In the genomic region with DNA sequence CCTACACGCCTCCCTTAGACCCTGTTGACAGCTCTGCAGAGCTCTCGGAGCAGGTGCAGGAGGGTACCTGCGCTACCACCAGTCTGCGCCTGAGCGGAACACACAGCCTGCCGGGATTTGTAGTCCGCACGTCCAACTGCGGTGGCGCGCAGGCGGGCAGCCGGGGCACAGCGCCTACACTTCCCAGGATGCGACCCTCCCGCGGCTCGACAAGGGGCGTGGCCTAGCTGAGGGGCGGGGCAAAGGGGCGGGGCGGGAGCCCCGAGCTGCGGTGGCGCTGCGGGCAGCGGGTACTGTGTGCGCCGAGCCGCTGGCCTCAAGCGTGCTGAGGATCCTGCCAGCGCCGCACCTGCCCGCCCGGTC, we compare ENCODE assay signal across 8 mouse cellular contexts. TPM values are rescaled to one million over a fixed set of nuclear protein-coding genes. Genes with fewer than 3 reads are reported as not detected.
DNase-seq lines count a peak whose midpoint lies in the region; ATAC-seq and TF ChIP-seq lines count a peak whose summit lies in the region.

Gene Ablim2, plus strand, starts transcription at position 242 of the 363 bp plus-strand sequence.

- peak within 1 kb of the TSS; percentile 48 for H3K9ac ChIP-seq in forebrain, embryonic 11.5 days (ENCODE audit: low read length)
- H3K9ac ChIP-seq in heart, embryonic 15.5 days: peak within 1 kb of the TSS; percentile 64
- H3K9ac ChIP-seq in liver, embryonic 12.5 days: peak within 1 kb of the TSS; percentile 44; the same call in 1 of the 2 replicates

- H3K4me3 ChIP-seq in C2C12 (ENCODE audit: insufficient read depth, poor library complexity, severe bottlenecking): no peak within 1 kb of the TSS
- peak within 1 kb of the TSS; percentile 74 for H3K4me3 ChIP-seq in brown adipose tissue, adult 24 weeks (ENCODE audit: insufficient read depth, low read depth, low read length)
- H3K4me3 ChIP-seq in forebrain, embryonic 11.5 days (ENCODE audit: low read depth, low read length): peak within 1 kb of the TSS; percentile 48
- H3K4me3 ChIP-seq in heart, embryonic 15.5 days: peak within 1 kb of the TSS; percentile 71
- H3K4me3 ChIP-seq in liver, embryonic 12.5 days: peak within 1 kb of the TSS; percentile 56

- H3K79me2 ChIP-seq in C2C12 (ENCODE audit: control insufficient read depth, insufficient read depth): no peaks in the 10 kb centered on the region

- peak; percentile 95 for ATAC-seq in forebrain, embryonic 11.5 days (replicated peaks; ENCODE audit: low FRiP score)
- peak; percentile 89 for ATAC-seq in heart, embryonic 15.5 days (replicated peaks; ENCODE audit: insufficient number of reproducible peaks, insufficient read depth, low FRiP score, low read depth)
- ATAC-seq in liver, embryonic 12.5 days: peak; percentile 88

- no peak within 1 kb of the TSS for H3K27ac ChIP-seq in brown adipose tissue, adult 24 weeks (replicated peaks; ENCODE audit: low read depth, low read length)
- no peak within 1 kb of the TSS for H3K27ac ChIP-seq in forebrain, embryonic 11.5 days (ENCODE audit: low read depth, low read length)
- H3K27ac ChIP-seq in heart, embryonic 15.5 days: no peak within 1 kb of the TSS
- no peak within 1 kb of the TSS for H3K27ac ChIP-seq in liver, embryonic 12.5 days

- H3K27me3 ChIP-seq in C2C12 (ENCODE audit: control insufficient read depth, insufficient read depth, insufficient read length): peaks cover 39% of the 10 kb centered on the region
- H3K27me3 ChIP-seq in forebrain, embryonic 11.5 days (ENCODE audit: control insufficient read depth, insufficient read depth, low read length): peaks cover 24% of the 10 kb centered on the region
- peaks cover 42% of the 10 kb centered on the region for H3K27me3 ChIP-seq in heart, embryonic 15.5 days
- H3K27me3 ChIP-seq in liver, embryonic 12.5 days (replicated peaks): peaks cover 57% of the 10 kb centered on the region
- H3K27me3 ChIP-seq in splenic B cell, adult 2 months (ENCODE audit: control insufficient read depth, insufficient read depth, low read length, poor library complexity, severe bottlenecking): no peaks in the 10 kb centered on the region

- H3K36me3 ChIP-seq in C2C12 (ENCODE audit: control insufficient read depth, insufficient read depth): no peaks in the 10 kb centered on the region
- H3K36me3 ChIP-seq in forebrain, embryonic 11.5 days (ENCODE audit: control insufficient read depth, insufficient read depth, low read length): no peaks in the 10 kb centered on the region
- no peaks in the 10 kb centered on the region for H3K36me3 ChIP-seq in heart, embryonic 15.5 days
- no peaks in the 10 kb centered on the region for H3K36me3 ChIP-seq in liver, embryonic 12.5 days
- H3K36me3 ChIP-seq in splenic B cell, adult 2 months (ENCODE audit: control insufficient read depth, insufficient read depth, low read length, poor library complexity, severe bottlenecking): no peaks in the 10 kb centered on the region

- peak within 1 kb of the TSS; percentile 8 for H3ac ChIP-seq in C2C12 (ENCODE audit: control insufficient read depth, insufficient read length, low read depth)

- H3K4me1 ChIP-seq in brown adipose tissue, adult 24 weeks (ENCODE audit: control insufficient read depth, insufficient read depth, insufficient read length, low read length): no peaks in the 10 kb centered on the region
- peaks cover 6% of the 10 kb centered on the region for H3K4me1 ChIP-seq in forebrain, embryonic 11.5 days (replicated peaks; ENCODE audit: control insufficient read depth, insufficient read depth, low read length)
- peaks cover 14% of the 10 kb centered on the region for H3K4me1 ChIP-seq in heart, embryonic 15.5 days (replicated peaks)
- H3K4me1 ChIP-seq in liver, embryonic 12.5 days: peaks cover 18% of the 10 kb centered on the region

- no peaks in the 10 kb centered on the region for H3K9me3 ChIP-seq in forebrain, embryonic 11.5 days (ENCODE audit: control insufficient read depth, low read length)
- no peaks in the 10 kb centered on the region for H3K9me3 ChIP-seq in heart, embryonic 15.5 days (replicated peaks)
- H3K9me3 ChIP-seq in liver, embryonic 12.5 days (replicated peaks): no peaks in the 10 kb centered on the region

- peak; percentile 98 for DNase-seq in forebrain, embryonic 11.5 days (ENCODE audit: low spot score)
- peak; percentile 95 for DNase-seq in kidney, postnatal 14 days
- peak; percentile 96 for DNase-seq in naive thymus-derived CD4-positive, alpha-beta T cell, adult 2 months (ENCODE audit: low read depth)
- DNase-seq in splenic B cell, adult 2 months (ENCODE audit: low read depth, low spot score): peak; percentile 97

- no peak for TF ChIP-seq CTCF in C2C12 (IDR thresholded peaks at IDR 0.05; ENCODE audit: control insufficient read depth, insufficient read depth, insufficient read length)

- peak within 1 kb of the TSS; percentile 99 for H3K4me2 ChIP-seq in forebrain, embryonic 11.5 days (ENCODE audit: low read depth, low read length, severe bottlenecking)
- H3K4me2 ChIP-seq in heart, embryonic 15.5 days: peak within 1 kb of the TSS; percentile 99
- H3K4me2 ChIP-seq in liver, embryonic 12.5 days: peak within 1 kb of the TSS; percentile 92

- H3K79me3 ChIP-seq in C2C12 (ENCODE audit: low read depth): no peaks in the 10 kb centered on the region

- WGBS in forebrain, embryonic 11.5 days: under 1% methylated on average over 35 of the region's 35 CpGs
- under 1% methylated on average over 35 of the region's 35 CpGs for WGBS in heart, embryonic 15.5 days
- under 1% methylated on average over 35 of the region's 35 CpGs for WGBS in liver, embryonic 12.5 days (ENCODE audit: insufficient replicate concordance)

TF ChIP-seq in C2C12, 6 proteins besides CTCF, POLR2A, EP300 and RAD21:
- TF ChIP-seq MYOD1 (IDR thresholded peaks at IDR 0.05; ENCODE audit: control insufficient read depth, insufficient read length, low read depth) (peak; percentile 95), MYOG (IDR thresholded peaks at IDR 0.05; ENCODE audit: control insufficient read depth, extremely low read depth, insufficient read length) (no peak)

RNA-seq across cellular contexts. Expression of gene Ablim2, which starts in this region (rescaled TPM):
- 0.08 TPM for polyA plus RNA-seq in C2C12 (2012; fragmentation: generic; extraction: Trizol)
- polyA plus RNA-seq in brown adipose tissue, adult 24 weeks (2012; ENCODE audit: insufficient read depth, insufficient read length, missing spikeins): 4.6 and 7.5 TPM in 2 replicates
- 0.09 TPM in 1 of 2 replicates, not detected in the other for polyA plus RNA-seq in forebrain, embryonic 11.5 days (2014; fragmentation: Nextera tagmentation; extraction: Ambion mirVana)
- 4.3 and 5.3 TPM in 2 replicates for polyA plus RNA-seq in heart, embryonic 15.5 days (2015; fragmentation: Nextera tagmentation; extraction: Ambion mirVana)
- 0.08 and 0.12 TPM in 2 replicates for polyA plus RNA-seq in liver, embryonic 12.5 days (2016; fragmentation: Nextera tagmentation; extraction: Ambion mirVana)

Comparison
In these comparisons a context has a peak if more than half of its experiments do, and no peak if none do; other contexts are left out.
1. Peak in DNase-seq, ATAC-seq, H3K4me3 ChIP-seq, H3K9ac ChIP-seq and H3K4me2 ChIP-seq in forebrain, embryonic 11.5 days; RNA of the gene not detected or under 1 TPM.
2. Peak in ATAC-seq, H3K4me3 ChIP-seq, H3K9ac ChIP-seq and H3K4me2 ChIP-seq in liver, embryonic 12.5 days; RNA of the gene not detected or under 1 TPM.